Mouse (Mus musculus) forebrain, embryonic 11.5 days (tissue): ENCODE data around the gene Gzmc. TPM values are rescaled to one million over a fixed set of nuclear protein-coding genes. Genes with fewer than 3 reads are reported as not detected.
"Not testable (repeated sequence)": the region's sequence is repeated elsewhere in the genome, so short reads cannot be mapped to it uniquely, and the experiment has no call there.

Experiments used
- ATAC-seq: fragments of 200-750 bp; cut with Nextera tagmentation; replicated peaks from 2 replicates; pipeline ENCODE4 v1.8.0; 2017; ENCODE audit warnings: moderate TSS enrichment; ENCODE audit not compliant: low FRiP score
- DNase-seq: peaks from one replicate; pipeline ENCODE4 v3.0.0-alpha.2; 2017; ENCODE audit warnings: low spot score
- H3K27ac ChIP-seq: fragments of 300-500 bp; sonication (generic); 2 replicates; pipeline ENCODE4 v1.5.1; 2014; ENCODE audit warnings: low read depth, low read length
- H3K27me3 ChIP-seq: fragments of 300-500 bp; sonication (generic); 2 replicates; pipeline ENCODE4 v1.6.1; 2014; ENCODE audit warnings: mild to moderate bottlenecking, low read length, mixed read lengths; ENCODE audit not compliant: control insufficient read depth, insufficient read depth
- H3K36me3 ChIP-seq: fragments of 300-500 bp; sonication (generic); 2 replicates; pipeline ENCODE4 v1.6.1; 2014; ENCODE audit warnings: mild to moderate bottlenecking, low read length, moderate library complexity, mixed read lengths; ENCODE audit not compliant: control insufficient read depth, insufficient read depth
- H3K4me1 ChIP-seq: fragments of 300-500 bp; sonication (generic); replicated peaks from 2 replicates; pipeline ENCODE4 v1.6.1; 2014; ENCODE audit warnings: low read length, mixed read lengths; ENCODE audit not compliant: control insufficient read depth, insufficient read depth
- H3K4me2 ChIP-seq: fragments of 300-500 bp; sonication (generic); 2 replicates; pipeline ENCODE4 v1.6.1; 2014; ENCODE audit warnings: low read depth, mild to moderate bottlenecking, low read length, moderate library complexity, mixed read lengths; ENCODE audit not compliant: severe bottlenecking
- H3K4me3 ChIP-seq: fragments of 300-500 bp; sonication (generic); 2 replicates; pipeline ENCODE4 v1.5.1; 2014; ENCODE audit warnings: low read depth, low read length
- H3K9ac ChIP-seq: fragments of 300-500 bp; sonication (generic); 2 replicates; pipeline ENCODE4 v1.6.1; 2014; ENCODE audit warnings: low read length
- H3K9me3 ChIP-seq: fragments of 300-500 bp; sonication (generic); 2 replicates; pipeline ENCODE4 v1.6.1; 2016; ENCODE audit warnings: low read length, mixed read lengths; ENCODE audit not compliant: control insufficient read depth
- WGBS: fragments of 180-500 bp; shearing (Covaris S2); extraction: QIAGEN DNeasy Blood & Tissue Kit; methylation state at CpG from one replicate; pipeline ENCODE4 v1.1.7; 2014; 5-methylcytosine and 5-hydroxymethylcytosine counted together
- polyA plus RNA-seq: library from polyadenylated mRNA; unstranded; fragments of >200 nt; fragmentation: Nextera tagmentation; extraction: Ambion mirVana; gene quantifications from 2 replicates; pipeline ENCODE4 v1.2.1, GENCODE M21; 2014

The Gzmc gene
- polyA plus RNA-seq, result not detected in 2 replicates

DNA sequence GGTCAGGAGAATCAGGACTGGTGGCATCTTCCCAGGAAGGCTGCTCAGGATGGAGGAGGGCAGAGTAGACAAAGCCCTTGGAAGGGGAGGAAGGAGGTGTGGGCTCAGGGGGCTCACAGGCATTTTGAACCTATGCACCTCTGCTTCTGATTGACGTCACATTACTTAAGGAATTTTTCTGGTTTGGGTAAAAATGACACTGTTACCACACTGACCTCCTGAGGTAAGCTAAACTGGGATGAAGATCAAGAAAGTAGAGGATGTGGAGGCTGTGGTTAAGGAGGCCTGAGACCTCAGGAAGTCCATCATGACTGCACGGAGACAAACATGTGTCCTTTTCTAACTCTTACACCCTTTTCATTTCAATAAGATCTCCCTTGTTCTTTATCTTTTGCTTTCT lies at the start of gene Gzmc:
Gene Gzmc (minus strand): TSS at position 101 of the 400 bp plus-strand sequence.
- ATAC-seq (no peak), DNase-seq (no peak)
- H3K36me3 ChIP-seq, result no peaks in the 10 kb centered on the region
- H3K27me3 ChIP-seq, result no peaks in the 10 kb centered on the region
- no peak within 1 kb of the TSS for H3K9ac ChIP-seq
- H3K4me3 ChIP-seq, result no peak within 1 kb of the TSS
- WGBS, result 80% methylated on average over 2 of the region's 2 CpGs
- no peak within 1 kb of the TSS for H3K4me2 ChIP-seq
- no peaks in the 10 kb centered on the region for H3K4me1 ChIP-seq
- H3K9me3 ChIP-seq, result no peaks in the 10 kb centered on the region
- H3K27ac ChIP-seq, result no peak within 1 kb of the TSS

DNA sequence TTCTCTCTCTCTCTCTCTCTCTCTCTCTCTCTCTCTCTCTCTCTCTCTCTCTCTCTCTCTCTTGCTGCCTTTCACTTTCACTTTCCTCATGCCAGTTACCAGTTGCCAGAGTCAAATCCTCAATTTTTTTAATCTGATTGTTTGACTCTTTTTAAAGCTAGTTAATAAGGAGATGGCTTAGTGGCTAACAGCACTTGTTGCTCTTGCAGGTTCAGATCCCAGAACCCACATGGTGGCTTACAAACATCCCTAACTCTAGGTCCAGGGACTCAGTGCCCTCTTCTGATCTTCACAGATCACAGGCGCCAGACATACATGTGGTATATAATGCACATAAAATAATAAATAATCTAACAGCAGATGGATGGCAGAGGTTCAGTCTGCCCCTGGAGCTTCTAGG lies 49.4 kb upstream of the Gzmc start:
- no peaks in the 10 kb centered on the region for H3K27me3 ChIP-seq
- H3K4me2 ChIP-seq, result no peak overlapping the region
- H3K27ac ChIP-seq, result no peak overlapping the region
- WGBS, result 97% methylated on average over 1 of the region's 1 CpGs
- no peaks in the 10 kb centered on the region for H3K36me3 ChIP-seq
- no peaks in the 10 kb centered on the region for H3K4me1 ChIP-seq
- no peak for DNase-seq
- no peaks in the 10 kb centered on the region for H3K9me3 ChIP-seq
- H3K4me3 ChIP-seq, result no peak overlapping the region
- H3K9ac ChIP-seq, result no peak overlapping the region
- ATAC-seq, result no peak

DNA sequence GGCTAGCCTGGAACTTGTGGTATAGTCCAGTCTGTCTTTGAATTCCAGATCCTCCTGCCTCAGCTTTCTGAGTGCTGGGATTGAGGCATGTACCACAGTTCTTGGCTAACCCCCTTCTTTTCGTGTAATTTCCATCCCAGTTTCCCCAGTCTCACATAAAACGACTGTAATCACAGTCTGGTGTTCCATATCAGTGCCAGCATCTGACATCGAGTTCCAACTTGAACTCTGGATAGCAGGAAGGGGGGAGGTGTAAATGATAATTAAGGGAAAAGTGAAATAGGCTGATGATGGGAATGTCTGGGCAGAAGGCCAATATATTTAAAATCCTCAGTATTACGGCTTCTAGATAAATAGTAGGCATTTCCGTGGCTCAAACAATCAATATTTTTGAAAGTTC lies 46.6 kb upstream of the Gzmc start:
- no peak for DNase-seq
- no peak overlapping the region for H3K9ac ChIP-seq
- no peaks in the 10 kb centered on the region for H3K36me3 ChIP-seq
- no peak overlapping the region for H3K4me2 ChIP-seq
- no peak overlapping the region for H3K4me3 ChIP-seq
- no peaks in the 10 kb centered on the region for H3K27me3 ChIP-seq
- whole genome bisulfite sequencing, result 85% methylated on average over 5 of the region's 5 CpGs
- H3K27ac ChIP-seq, result no peak overlapping the region
- ATAC-seq, result no peak
- H3K4me1 ChIP-seq, result no peaks in the 10 kb centered on the region
- H3K9me3 ChIP-seq, result no peaks in the 10 kb centered on the region

DNA sequence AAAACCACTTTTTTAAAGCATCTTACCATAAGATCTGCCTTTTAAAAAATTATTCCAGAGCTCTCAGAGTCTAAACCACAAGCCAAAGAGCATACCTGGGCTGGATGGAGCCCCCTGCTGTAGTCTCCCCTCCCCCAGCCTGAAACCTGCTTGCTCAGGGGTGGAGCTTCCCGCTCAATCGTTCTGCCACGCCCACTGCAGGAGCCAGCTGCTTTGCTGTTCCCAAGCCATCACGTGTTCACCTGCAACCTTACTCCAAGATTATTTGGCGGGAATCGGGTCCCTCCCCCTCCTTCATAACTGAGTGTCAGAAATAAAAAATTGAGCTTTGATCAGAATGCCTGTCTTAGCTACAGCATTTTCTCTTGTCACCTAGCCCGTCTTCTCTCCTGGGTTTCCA lies 44.2 kb upstream of the Gzmc start:
- not testable (repeated sequence) for DNase-seq, H3K27me3 ChIP-seq, H3K27ac ChIP-seq, H3K36me3 ChIP-seq, H3K9ac ChIP-seq, H3K4me2 ChIP-seq, ATAC-seq, H3K9me3 ChIP-seq, H3K4me3 ChIP-seq, H3K4me1 ChIP-seq
- WGBS, result 52% methylated on average over 7 of the region's 7 CpGs

DNA sequence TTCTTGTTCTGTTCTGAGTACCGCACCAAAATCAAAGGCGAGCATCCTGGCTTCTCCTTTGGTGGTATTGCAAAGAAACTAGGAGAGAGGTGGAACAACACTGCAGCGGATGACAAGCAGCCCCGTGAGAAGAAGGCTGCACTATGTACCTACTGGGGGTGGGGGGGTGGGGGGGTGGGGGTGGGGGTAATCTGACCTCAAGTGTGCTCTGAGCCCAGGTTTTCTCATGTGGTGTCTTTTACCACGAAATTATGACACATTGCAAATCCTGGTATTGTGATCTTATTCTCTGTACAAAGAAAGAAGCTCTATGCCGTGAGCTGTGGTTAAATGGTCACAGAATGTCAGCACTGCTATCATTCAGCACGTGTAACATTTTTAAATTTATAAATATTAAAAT lies 41.6 kb upstream of the Gzmc start:
- not testable (repeated sequence) for H3K9ac ChIP-seq, H3K9me3 ChIP-seq, H3K27me3 ChIP-seq, H3K27ac ChIP-seq, H3K36me3 ChIP-seq, H3K4me1 ChIP-seq, ATAC-seq, H3K4me3 ChIP-seq, H3K4me2 ChIP-seq, DNase-seq
- WGBS, result 82% methylated on average over 7 of the region's 7 CpGs

DNA sequence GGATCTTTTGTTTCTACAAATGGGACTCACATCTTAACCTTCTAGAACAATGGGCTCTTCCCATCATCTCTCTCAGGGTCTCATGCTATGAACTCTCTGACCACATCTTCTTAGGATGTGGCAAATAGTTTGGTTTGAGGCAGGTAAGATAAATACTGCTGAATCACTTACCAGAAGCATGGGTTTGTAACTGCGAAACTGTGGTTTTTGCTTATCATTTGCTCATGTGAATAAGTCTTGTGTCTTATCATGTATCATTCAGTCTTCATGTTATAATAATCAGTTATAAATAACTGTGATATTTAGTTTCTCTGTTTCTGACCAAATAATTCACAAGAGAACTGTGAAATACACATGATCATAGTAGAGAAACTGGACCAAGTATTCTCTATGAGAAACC lies 31.7 kb upstream of the Gzmc start:
- Histone ChIP-seq H3K9me3 (no peaks in the 10 kb centered on the region), H3K27ac (no peak overlapping the region), H3K36me3 (no peaks in the 10 kb centered on the region), H3K4me1 (no peaks in the 10 kb centered on the region), H3K4me3 (no peak overlapping the region), H3K27me3 (no peaks in the 10 kb centered on the region), H3K4me2 (no peak overlapping the region), H3K9ac (no peak overlapping the region)
- ATAC-seq (no peak), DNase-seq (no peak)
- 88% methylated on average over 1 of the region's 1 CpGs for WGBS

DNA sequence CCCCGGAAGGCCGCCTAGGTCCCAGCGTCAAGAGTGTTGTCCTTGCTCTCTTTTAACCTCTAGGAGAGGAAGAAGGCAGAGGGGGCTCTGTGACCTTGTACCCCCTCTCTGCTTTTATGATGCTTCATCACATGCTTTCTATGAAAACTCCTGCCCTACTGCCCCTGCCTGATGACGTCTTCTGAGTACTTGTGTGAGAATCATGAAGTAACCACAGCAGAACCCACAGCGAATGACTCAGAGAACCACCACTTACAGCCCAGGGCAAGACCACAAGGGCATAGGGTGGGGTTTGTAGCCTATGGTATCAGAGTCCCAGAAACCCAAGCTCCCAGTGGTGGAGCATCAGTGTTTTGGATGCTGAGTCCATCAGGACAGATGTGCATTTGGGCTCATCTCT lies 27.7 kb upstream of the Gzmc start, which contains the start of gene Gzmb:
Gene Gzmb (minus strand): TSS at position 108 of the 400 bp plus-strand sequence.
- 91% methylated on average over 5 of the region's 5 CpGs for WGBS
- H3K36me3 ChIP-seq, result no peaks in the 10 kb centered on the region
- H3K4me1 ChIP-seq, result no peaks in the 10 kb centered on the region
- no peak within 1 kb of the TSS for H3K27ac ChIP-seq
- DNase-seq (no peak), ATAC-seq (no peak)
- H3K9me3 ChIP-seq, result no peaks in the 10 kb centered on the region
- H3K9ac ChIP-seq, result no peak within 1 kb of the TSS
- no peaks in the 10 kb centered on the region for H3K27me3 ChIP-seq
- H3K4me2 ChIP-seq, result no peak within 1 kb of the TSS
- H3K4me3 ChIP-seq, result no peak within 1 kb of the TSS

DNA sequence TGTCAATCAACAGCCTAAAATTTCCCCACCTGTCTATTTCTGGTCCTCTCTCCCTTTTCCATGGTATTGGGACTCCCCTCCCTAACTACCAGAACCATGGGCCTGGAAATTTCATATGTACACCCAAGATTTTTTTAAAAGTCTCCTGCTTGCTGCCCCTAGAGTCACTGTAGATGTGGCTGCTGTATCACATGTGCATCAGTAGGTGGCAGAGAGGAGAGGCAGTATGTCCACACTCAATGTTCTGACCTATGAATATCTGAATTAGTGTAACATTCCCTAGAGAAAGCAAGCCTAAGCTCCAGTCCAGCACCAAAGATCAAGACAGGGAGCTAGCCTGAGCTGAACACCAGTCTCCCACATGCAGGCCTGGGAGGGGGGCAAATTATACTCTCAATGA lies 6.0 kb upstream of the Gzmc start:
- ATAC-seq, result no peak
- DNase-seq, result no peak
- no peak overlapping the region for H3K27ac ChIP-seq

DNA sequence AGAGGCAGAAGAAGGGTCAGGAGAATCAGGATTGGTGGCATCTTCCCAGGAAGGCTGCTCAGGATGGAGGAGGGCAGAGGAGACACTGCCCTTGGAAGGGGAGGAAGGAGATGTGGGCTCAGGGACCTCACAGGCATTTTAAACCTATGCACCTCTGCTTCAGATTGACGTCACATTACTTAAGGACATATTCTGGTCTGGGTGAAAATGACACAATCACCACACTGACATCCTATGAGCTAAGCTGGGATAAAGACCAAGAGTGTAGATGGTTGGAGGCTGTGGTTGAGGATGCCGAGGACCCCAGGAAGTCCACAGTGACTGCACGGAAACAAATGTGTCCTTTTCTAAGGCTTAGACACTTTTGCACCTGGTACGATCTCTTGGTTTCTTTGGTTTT lies 23.1 kb downstream of the Gzmc start, which contains the start of gene Gzmf:
Gene Gzmf (minus strand): TSS at position 101 of the 400 bp plus-strand sequence.
- Histone ChIP-seq H3K4me1 (no peaks in the 10 kb centered on the region), H3K9ac (no peak within 1 kb of the TSS), H3K27me3 (no peaks in the 10 kb centered on the region), H3K36me3 (no peaks in the 10 kb centered on the region), H3K27ac (no peak within 1 kb of the TSS), H3K4me3 (no peak within 1 kb of the TSS), H3K4me2 (no peak within 1 kb of the TSS), H3K9me3 (no peaks in the 10 kb centered on the region)
- WGBS, result 91% methylated on average over 4 of the region's 4 CpGs
- no peak for ATAC-seq
- no peak for DNase-seq

More for the DNA sequence above, 6.0 kb upstream of the Gzmc start:
- Histone ChIP-seq H3K4me3 (no peak overlapping the region), H3K4me2 (no peak overlapping the region), H3K9ac (no peak overlapping the region), H3K4me1 (no peaks in the 10 kb centered on the region), H3K27me3 (no peaks in the 10 kb centered on the region), H3K9me3 (no peaks in the 10 kb centered on the region), H3K36me3 (no peaks in the 10 kb centered on the region)
